Mouse (Mus musculus) ES-E14 (cell line): ENCODE results near the gene Dcps.

Source experiments
- HCFC1 ChIP-seq: IDR thresholded peaks from 2 replicates; pipeline ENCODE4 v1.6.1; 2012; ENCODE audit warnings: low read length, inconsistent platforms, borderline replicate concordance; ENCODE audit not compliant: insufficient read depth
- ZC3H11A ChIP-seq: IDR thresholded peaks from 2 replicates; pipeline ENCODE4 v1.6.1; 2012; ENCODE audit warnings: low read depth, mild to moderate bottlenecking, inconsistent platforms, low read length, borderline replicate concordance
- ZNF384 ChIP-seq: IDR thresholded peaks from 2 replicates; pipeline ENCODE4 v1.6.1; 2012; ENCODE audit warnings: low read depth, low read length, inconsistent platforms

DNA sequence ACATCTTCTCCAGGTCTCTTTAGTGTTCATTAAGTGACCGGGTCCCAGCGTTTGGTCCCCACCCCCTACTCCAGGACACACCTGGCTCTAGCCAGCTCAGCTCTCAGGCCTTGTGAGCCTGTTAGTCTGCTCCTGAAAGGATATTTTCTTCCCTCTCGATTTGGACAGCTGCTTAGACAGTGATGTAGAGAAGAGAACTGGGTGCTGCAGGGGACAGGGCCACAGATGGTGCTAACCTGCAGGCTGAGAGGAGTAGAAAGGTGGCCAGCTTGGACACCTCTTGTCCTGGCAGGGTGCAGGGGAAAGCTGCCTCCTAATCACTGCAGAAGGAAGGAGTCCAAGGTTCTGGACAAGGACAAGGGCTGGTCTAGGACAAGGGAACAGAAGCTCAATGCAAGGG, 67.8 kb downstream of the Dcps start:
- TF ChIP-seq ZC3H11A (no peak), ZNF384 (no peak), HCFC1 (no peak)
